Comparison of ENCODE assay signal across 16 mouse cellular contexts in the genomic region with DNA sequence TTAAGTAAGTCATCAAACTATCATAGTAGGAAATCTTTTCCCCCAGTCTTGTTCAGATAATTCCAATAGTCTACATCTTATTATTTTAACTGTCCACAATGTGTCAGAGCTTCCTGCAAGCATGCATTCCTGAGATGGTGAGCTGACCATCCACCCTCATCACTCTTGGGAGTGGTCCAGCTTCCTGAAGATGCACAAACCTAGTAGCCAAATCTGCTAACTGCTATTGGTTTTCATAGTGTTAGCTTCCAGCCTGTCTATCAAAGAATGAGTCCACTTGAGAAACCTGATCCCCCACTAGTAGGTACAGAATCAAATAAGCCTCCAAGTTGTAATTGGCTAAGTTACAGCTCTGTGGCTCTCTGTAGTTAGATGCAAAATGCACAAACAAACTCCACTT. TPM values are rescaled to one million over a fixed set of nuclear protein-coding genes. Genes with fewer than 3 reads are reported as not detected.
"Had no signal": no experiment of that assay in that cellular context is flagged by ENCODE, and none has a peak within 500 bp of the region (broad histone marks: within the 10 kb centered on the region; RNA-seq: fewer than 3 reads in every experiment).

No protein-coding gene starts in this region.

- ATAC-seq: liver, postnatal 0 days had no signal

- H3K4me3 ChIP-seq: limb, embryonic 12.5 days; liver, embryonic 13.5 days; lung, embryonic 15.5 days; megakaryocyte, embryonic 14.5 days; midbrain, embryonic 12.5 days; neural tube, embryonic 15.5 days had no signal

- H3K4me2 ChIP-seq: limb, embryonic 12.5 days; liver, embryonic 13.5 days; lung, embryonic 15.5 days; midbrain, embryonic 12.5 days; neural tube, embryonic 15.5 days had no signal

- H3K9me3 ChIP-seq: limb, embryonic 12.5 days; liver, embryonic 13.5 days; lung, embryonic 15.5 days; megakaryocyte, embryonic 14.5 days; midbrain, embryonic 12.5 days; neural tube, embryonic 15.5 days had no signal

- H3K9ac ChIP-seq: limb, embryonic 12.5 days; liver, embryonic 13.5 days; liver, postnatal 0 days; lung, embryonic 15.5 days; midbrain, embryonic 12.5 days; neural tube, embryonic 15.5 days had no signal

- H3K27me3 ChIP-seq: limb, embryonic 12.5 days; liver, embryonic 13.5 days; lung, embryonic 15.5 days; midbrain, embryonic 12.5 days; neural tube, embryonic 15.5 days had no signal

- H3K27ac ChIP-seq: limb, embryonic 12.5 days; liver, embryonic 13.5 days; lung, embryonic 15.5 days; macrophage; midbrain, embryonic 12.5 days; neural tube, embryonic 15.5 days had no signal

- H3K4me1 ChIP-seq: limb, embryonic 12.5 days; liver, embryonic 13.5 days; lung, embryonic 15.5 days; megakaryocyte, embryonic 14.5 days; midbrain, embryonic 12.5 days; neural tube, embryonic 15.5 days had no signal

- H3K36me3 ChIP-seq: limb, embryonic 12.5 days; liver, embryonic 13.5 days; lung, embryonic 15.5 days; midbrain, embryonic 12.5 days; neural tube, embryonic 15.5 days had no signal

- DNase-seq: kidney, postnatal 25 days; liver; liver, embryonic 13.5 days; liver, postnatal 0 days; lung, postnatal 14 days; right cerebral cortex, adult 18-20 months; right cerebral cortex, postnatal 25 days; spleen, adult 18-20 months; thymus, adult 18-20 months; thymus, postnatal 14 days had no signal

RNA-seq across cellular contexts. Expression of a gene that starts 59.3 kb away (rescaled TPM):
- polyA plus RNA-seq: macrophage had no signal
